Mouse (Mus musculus): ENCODE results near the gene 2900026A02Rik.

GRCm38 (mm10) chr5:113150871-113151553, 70.0 kb downstream of the 2900026A02Rik start:
- TF ChIP-seq POLR2A (IDR thresholded peaks at IDR 0.05; ENCODE audit: control insufficient read depth, low read depth, low read length) (no peak), CTCF (IDR thresholded peaks at IDR 0.05; ENCODE audit: control insufficient read depth, insufficient read depth, insufficient replicate concordance, low read depth, low read length) (no peak)

All from testis, adult 2 months (tissue).